Mouse (Mus musculus) heart, postnatal 0 days (tissue): ENCODE measurements at regions not wholly inside any gene's neighbourhood (a gene's known extent, or its start where the extent isn't known, plus 50 kb on each side); places are given as distances from the start of the nearest gene placed in this dataset.
"Not testable (repeated sequence)": the region's sequence is repeated elsewhere in the genome, so short reads cannot be mapped to it uniquely, and the experiment has no call there.

Experiments
- ATAC-seq: fragments of 200-750 bp; cut with Nextera tagmentation; 2 replicates; pipeline ENCODE4 v1.8.0; 2017; ENCODE audit warnings: low read depth, moderate number of reproducible peaks, moderate library complexity; ENCODE audit not compliant: insufficient read depth
- DNase-seq: peaks from one replicate; pipeline ENCODE4 v3.0.0-alpha.2; 2016; ENCODE audit warnings: low spot score
- H3K27ac ChIP-seq: fragments of 300-500 bp; sonication (generic); 2 replicates; pipeline ENCODE4 v1.5.1; 2014; ENCODE audit warnings: low read depth, mild to moderate bottlenecking
- H3K27me3 ChIP-seq: fragments of 300-500 bp; sonication (generic); 2 replicates; pipeline ENCODE4 v1.6.1; 2014; ENCODE audit warnings: low read length, mixed read lengths; ENCODE audit not compliant: control insufficient read depth, insufficient read depth
- H3K36me3 ChIP-seq: fragments of 300-500 bp; sonication (generic); replicated peaks from 2 replicates; pipeline ENCODE4 v1.6.1; 2014; ENCODE audit warnings: low read length, mixed read lengths; ENCODE audit not compliant: control insufficient read depth, insufficient read depth
- H3K4me1 ChIP-seq: fragments of 300-500 bp; sonication (generic); 2 replicates; pipeline ENCODE4 v1.6.1; 2014; ENCODE audit warnings: antibody characterized with exemption; ENCODE audit not compliant: control insufficient read depth, insufficient read depth
- H3K4me2 ChIP-seq: fragments of 300-500 bp; sonication (generic); 2 replicates; pipeline ENCODE4 v1.6.1; 2014; ENCODE audit warnings: low read depth, mild to moderate bottlenecking, low read length, moderate library complexity
- H3K4me3 ChIP-seq: fragments of 300-500 bp; sonication (generic); 2 replicates; pipeline ENCODE4 v1.5.1; 2014; ENCODE audit warnings: low read depth, low read length
- H3K9ac ChIP-seq: fragments of 300-500 bp; sonication (generic); replicated peaks from 2 replicates; pipeline ENCODE4 v1.6.1; 2014; ENCODE audit warnings: low read depth, low read length, mixed read lengths
- H3K9me3 ChIP-seq: fragments of 300-500 bp; sonication (generic); replicated peaks from 2 replicates; pipeline ENCODE4 v1.6.1; 2016; ENCODE audit warnings: low read length; ENCODE audit not compliant: control insufficient read depth
- CTCF ChIP-seq: IDR thresholded peaks from 2 replicates; pipeline ENCODE4 v1.5.1; 2016; ENCODE audit warnings: antibody characterized with exemption, control low read depth, low read depth
- EP300 ChIP-seq: IDR thresholded peaks from 2 replicates; pipeline ENCODE4 v1.6.1; 2016; ENCODE audit warnings: antibody characterized with exemption, low read depth
- WGBS: fragments of 180-500 bp; shearing (Covaris S2); extraction: QIAGEN DNeasy Blood & Tissue Kit; methylation state at CpG from one replicate; pipeline ENCODE4 v1.1.7; 2014; 5-methylcytosine and 5-hydroxymethylcytosine counted together

- Histone ChIP-seq H3K4me1 (no peaks in the 10 kb centered on the region), H3K9me3 (no peaks in the 10 kb centered on the region), H3K4me3 (no peak overlapping the region), H3K4me2 (no peak overlapping the region), H3K27me3 (no peaks in the 10 kb centered on the region), H3K36me3 (no peaks in the 10 kb centered on the region), H3K9ac (no peak overlapping the region), H3K27ac (no peak overlapping the region)
- 53% methylated on average over 1 of the region's 1 CpGs for WGBS
- DNase-seq (no peak), ATAC-seq (no peak)
- TF ChIP-seq EP300 (no peak), CTCF (0 out of 2 replicates have a peak, but pooled peaks have one; percentile 4)
Observed at GRCm38 (mm10) chr8:96429708-96430107, 541.4 kb upstream of the Got2 start.

- Histone ChIP-seq H3K36me3 (no peaks in the 10 kb centered on the region), H3K4me2 (no peak overlapping the region), H3K4me3 (no peak overlapping the region), H3K9me3 (no peaks in the 10 kb centered on the region), H3K9ac (no peak overlapping the region), H3K27ac (no peak overlapping the region), H3K4me1 (no peaks in the 10 kb centered on the region), H3K27me3 (no peaks in the 10 kb centered on the region)
- DNase-seq: no peak
- WGBS: 55% methylated on average over 1 of the region's 1 CpGs
- no peak for ATAC-seq
- TF ChIP-seq EP300 (no peak), CTCF (peak; percentile 47)
Observed at GRCm38 (mm10) chr8:96426900-96427299, 538.6 kb upstream of the Got2 start.

- H3K36me3 ChIP-seq: no peaks in the 10 kb centered on the region
- no peaks in the 10 kb centered on the region for H3K4me1 ChIP-seq
- no peaks in the 10 kb centered on the region for H3K9me3 ChIP-seq
- ATAC-seq: no peak
- TF ChIP-seq CTCF: no peak
- no peak for TF ChIP-seq EP300
- DNase-seq: no peak
- no peak overlapping the region for H3K4me3 ChIP-seq
- H3K4me2 ChIP-seq: no peak overlapping the region
- H3K9ac ChIP-seq: no peak overlapping the region
- WGBS: 38% methylated on average over 1 of the region's 1 CpGs
- H3K27ac ChIP-seq: no peak overlapping the region
- H3K27me3 ChIP-seq: no peaks in the 10 kb centered on the region
Observed at GRCm38 (mm10) chr8:96409601-96410000, 521.3 kb upstream of the Got2 start.

DNA sequence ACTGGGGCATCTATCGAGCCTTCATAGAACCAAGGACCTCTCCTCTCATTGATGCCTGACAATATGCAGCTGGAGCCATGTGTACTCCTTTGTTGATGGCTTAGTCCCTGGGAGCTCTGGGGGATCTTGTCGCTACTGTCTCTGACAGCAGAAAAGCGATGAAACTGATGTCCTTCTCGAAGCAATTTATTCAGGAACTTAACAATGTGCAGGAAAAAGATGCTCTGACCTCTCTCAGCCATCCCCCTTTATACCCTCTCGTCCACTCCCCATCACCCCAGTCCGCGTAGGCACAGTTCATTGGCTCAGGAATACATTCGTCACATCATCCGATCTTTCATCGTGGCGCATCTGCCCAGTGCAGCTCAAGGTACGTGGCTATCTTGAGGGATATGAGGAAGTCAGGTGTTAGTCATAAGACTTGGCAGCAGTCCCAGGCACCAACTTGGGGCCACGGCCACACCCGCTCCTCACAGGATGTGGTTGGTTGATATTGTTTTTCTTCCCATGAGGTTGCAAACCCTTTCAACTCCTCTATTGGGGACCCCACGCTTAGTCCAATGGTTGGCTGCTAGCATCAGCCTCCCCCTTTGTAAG lies 516.3 kb upstream of the Got2 start:
- WGBS: 81% methylated on average over 15 of the region's 15 CpGs
- no peak for ATAC-seq
- Histone ChIP-seq H3K27me3 (no peaks in the 10 kb centered on the region), H3K4me1 (no peaks in the 10 kb centered on the region), H3K36me3 (no peaks in the 10 kb centered on the region), H3K4me2 (no peak overlapping the region), H3K4me3 (no peak overlapping the region), H3K9ac (no peak overlapping the region), H3K9me3 (no peaks in the 10 kb centered on the region), H3K27ac (no peak overlapping the region)
- TF ChIP-seq CTCF (no peak), EP300 (no peak)
- DNase-seq: no peak

- ATAC-seq (no peak), DNase-seq (no peak)
- no peak overlapping the region for H3K9ac ChIP-seq
- 43% methylated on average over 3 of the region's 3 CpGs for WGBS
- no peaks in the 10 kb centered on the region for H3K36me3 ChIP-seq
- no peak overlapping the region for H3K4me3 ChIP-seq
- H3K9me3 ChIP-seq: no peaks in the 10 kb centered on the region
- no peaks in the 10 kb centered on the region for H3K27me3 ChIP-seq
- no peak overlapping the region for H3K27ac ChIP-seq
- H3K4me2 ChIP-seq: no peak overlapping the region
- TF ChIP-seq EP300: no peak
- no peak for TF ChIP-seq CTCF
- no peaks in the 10 kb centered on the region for H3K4me1 ChIP-seq
Observed at GRCm38 (mm10) chr8:96403669-96404068, 515.3 kb upstream of the Got2 start.

GRCm38 (mm10) chr8:96399381-96399780 lies 511.0 kb upstream of the Got2 start:
- not testable (repeated sequence) for H3K27me3 ChIP-seq, ATAC-seq, H3K27ac ChIP-seq, H3K9ac ChIP-seq, H3K4me3 ChIP-seq, DNase-seq, H3K4me1 ChIP-seq, H3K36me3 ChIP-seq, H3K4me2 ChIP-seq, H3K9me3 ChIP-seq
- WGBS: 84% methylated on average over 4 of the region's 4 CpGs
